22 mouse cellular contexts compared by ENCODE assay signal in the genomic region with DNA sequence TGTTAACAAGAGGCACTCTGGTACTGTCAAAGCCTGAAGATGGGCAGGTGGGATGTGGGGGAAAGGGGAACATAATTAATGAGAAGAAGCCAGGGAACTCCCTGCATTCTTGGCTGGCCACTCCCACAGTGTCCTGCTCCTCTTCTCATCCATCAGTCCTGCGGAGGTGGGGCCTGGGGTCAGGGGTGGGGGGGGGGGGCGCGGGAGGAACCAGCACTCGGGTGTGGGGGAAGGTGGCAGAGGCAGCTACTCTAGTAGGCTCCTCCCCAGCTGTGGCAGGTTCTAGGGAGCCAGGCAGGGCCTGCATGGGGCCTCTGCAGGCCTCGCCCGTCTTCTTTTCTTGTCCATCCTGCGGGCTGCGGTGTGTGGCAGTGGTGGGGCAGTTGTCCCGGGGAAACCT. TPM values are rescaled to one million over a fixed set of nuclear protein-coding genes. Genes with fewer than 3 reads are reported as not detected.
A peak's percentile ranks its signal among the peaks of the same experiment; 100 is the strongest.
DNase-seq lines count a peak whose midpoint lies in the region; ATAC-seq lines count a peak whose summit lies in the region.
"Had no signal": no experiment of that assay in that cellular context is flagged by ENCODE, and none has a peak within 500 bp of the region (broad histone marks: within the 10 kb centered on the region; RNA-seq: fewer than 3 reads in every experiment).

No protein-coding gene starts in this region.

- 51% methylated on average over 5 of the region's 9 CpGs for WGBS in heart, embryonic 16.5 days
- WGBS in kidney, embryonic 15.5 days: 69% methylated on average over 6 of the region's 9 CpGs
- 64% methylated on average over 9 of the region's 9 CpGs for WGBS in midbrain, embryonic 13.5 days
- 74% methylated on average over 9 of the region's 9 CpGs for WGBS in midbrain, embryonic 16.5 days

- H3K9me3 ChIP-seq in heart, embryonic 16.5 days (replicated peaks; ENCODE audit: control insufficient read depth, low read length): no peaks in the 10 kb centered on the region
- H3K9me3 ChIP-seq in kidney, embryonic 15.5 days (replicated peaks): no peaks in the 10 kb centered on the region
- no peaks in the 10 kb centered on the region for H3K9me3 ChIP-seq in midbrain, embryonic 13.5 days
- H3K9me3 ChIP-seq in midbrain, embryonic 16.5 days (replicated peaks; ENCODE audit: control insufficient read depth, low read length, poor library complexity, severe bottlenecking): no peaks in the 10 kb centered on the region
- H3K9me3 ChIP-seq: embryonic facial prominence, embryonic 10.5 days; hindbrain, embryonic 10.5 days; intestine, embryonic 15.5 days had no signal

- intact Hi-C loops in heart, postnatal 10 days (cut with DNase I): no loop called here

- no peaks in the 10 kb centered on the region for H3K27me3 ChIP-seq in heart, embryonic 16.5 days (ENCODE audit: control insufficient read depth, insufficient read depth, low read length)
- H3K27me3 ChIP-seq in kidney, embryonic 15.5 days: no peaks in the 10 kb centered on the region
- H3K27me3 ChIP-seq in midbrain, embryonic 13.5 days: no peaks in the 10 kb centered on the region
- H3K27me3 ChIP-seq in midbrain, embryonic 16.5 days (ENCODE audit: control insufficient read depth, insufficient read depth, low read depth, low read length): no peaks in the 10 kb centered on the region
- H3K27me3 ChIP-seq: intestine, embryonic 15.5 days had no signal

- peak; percentile 5 for DNase-seq in embryo, embryonic 10 days (ENCODE audit: low spot score)
- no peak for DNase-seq in embryo, embryonic 10.5 days (ENCODE audit: low spot score)
- DNase-seq in heart, postnatal 10 days: no peak
- DNase-seq in kidney, adult 11 months: no peak
- DNase-seq: adrenal gland, postnatal 14 days; B cell, adult 2 months; cerebellum, adult 11-12 months; cerebellum, adult 9-10 months; cerebellum, postnatal 25 days; gastrocnemius, postnatal 10 days had no signal

- H3K9ac ChIP-seq in heart, embryonic 16.5 days (ENCODE audit: low read length): no peak overlapping the region
- H3K9ac ChIP-seq in kidney, embryonic 15.5 days: no peak overlapping the region
- H3K9ac ChIP-seq in midbrain, embryonic 13.5 days (replicated peaks): no peak overlapping the region
- no peak overlapping the region for H3K9ac ChIP-seq in midbrain, embryonic 16.5 days (ENCODE audit: low read depth, low read length)
- H3K9ac ChIP-seq: intestine, embryonic 15.5 days had no signal

- ATAC-seq in heart, embryonic 16.5 days (replicated peaks; ENCODE audit: extremely low read depth, insufficient read depth, low FRiP score): 0 out of 2 replicates have a peak, but pooled peaks have one; percentile 23
- ATAC-seq in kidney, embryonic 15.5 days (replicated peaks; ENCODE audit: low FRiP score): peak; percentile 74; the same call in 1 of the 2 replicates
- peak; percentile 43; the same call in 1 of the 2 replicates for ATAC-seq in midbrain, embryonic 13.5 days
- ATAC-seq in midbrain, embryonic 16.5 days: no peak
- ATAC-seq: activated CD4-positive, CD25-positive, alpha-beta regulatory T cell, adult 4 months; CD4-positive, CD25-positive, alpha-beta regulatory T cell, adult 4 months; forebrain, embryonic 14.5 days; intestine, embryonic 15.5 days; Patski had no signal

- no peak overlapping the region for H3K4me3 ChIP-seq in heart, embryonic 16.5 days (ENCODE audit: low read length)
- no peak overlapping the region for H3K4me3 ChIP-seq in kidney, embryonic 15.5 days (replicated peaks)
- H3K4me3 ChIP-seq in midbrain, embryonic 13.5 days (replicated peaks): no peak overlapping the region
- H3K4me3 ChIP-seq in midbrain, embryonic 16.5 days (ENCODE audit: low read depth, low read length): no peak overlapping the region
- H3K4me3 ChIP-seq: embryonic facial prominence, embryonic 10.5 days; hindbrain, embryonic 10.5 days; intestine, embryonic 15.5 days had no signal

- no peaks in the 10 kb centered on the region; the same call in 1 of the 2 replicates for H3K4me1 ChIP-seq in heart, embryonic 16.5 days (ENCODE audit: control insufficient read depth, insufficient read depth, low read length)
- no peaks in the 10 kb centered on the region for H3K4me1 ChIP-seq in kidney, embryonic 15.5 days
- peaks cover 10% of the 10 kb centered on the region for H3K4me1 ChIP-seq in midbrain, embryonic 13.5 days (replicated peaks)
- 0 out of 2 replicates have a peak, but pooled peaks cover 9% of the 10 kb centered on the region for H3K4me1 ChIP-seq in midbrain, embryonic 16.5 days (ENCODE audit: control insufficient read depth, insufficient read depth, low read length)
- H3K4me1 ChIP-seq: embryonic facial prominence, embryonic 10.5 days; intestine, embryonic 15.5 days had no signal

- H3K27ac ChIP-seq in heart, embryonic 16.5 days (ENCODE audit: low read length): no peak overlapping the region
- H3K27ac ChIP-seq in kidney, embryonic 15.5 days: no peak overlapping the region
- no peak overlapping the region for H3K27ac ChIP-seq in midbrain, embryonic 13.5 days
- no peak overlapping the region for H3K27ac ChIP-seq in midbrain, embryonic 16.5 days (ENCODE audit: low read length)
- H3K27ac ChIP-seq: embryonic facial prominence, embryonic 10.5 days; hindbrain, embryonic 10.5 days; intestine, embryonic 15.5 days had no signal

- no peak overlapping the region for H3K4me2 ChIP-seq in heart, embryonic 16.5 days (ENCODE audit: low read depth, low read length)
- no peak overlapping the region for H3K4me2 ChIP-seq in kidney, embryonic 15.5 days
- no peak overlapping the region for H3K4me2 ChIP-seq in midbrain, embryonic 13.5 days (replicated peaks)
- H3K4me2 ChIP-seq in midbrain, embryonic 16.5 days (ENCODE audit: low read length): no peak overlapping the region
- H3K4me2 ChIP-seq: intestine, embryonic 15.5 days had no signal

- H3K36me3 ChIP-seq in heart, embryonic 16.5 days (ENCODE audit: control insufficient read depth, insufficient read depth): no peaks in the 10 kb centered on the region
- H3K36me3 ChIP-seq in kidney, embryonic 15.5 days: no peaks in the 10 kb centered on the region
- H3K36me3 ChIP-seq in midbrain, embryonic 13.5 days: no peaks in the 10 kb centered on the region
- H3K36me3 ChIP-seq in midbrain, embryonic 16.5 days (ENCODE audit: control insufficient read depth, insufficient read depth, low read length): no peaks in the 10 kb centered on the region
- H3K36me3 ChIP-seq: embryonic facial prominence, embryonic 10.5 days; hindbrain, embryonic 10.5 days; intestine, embryonic 15.5 days had no signal

RNA-seq across cellular contexts. Expression of a gene that starts 30.7 kb away (rescaled TPM):
- polyA plus RNA-seq in heart, embryonic 16.5 days (2015; fragmentation: Nextera tagmentation; extraction: Ambion mirVana): 0.42 TPM in 1 of 2 replicates, not detected in the other
- total RNA-seq in heart, postnatal 10 days (2021): not detected
- polyA plus RNA-seq in kidney, embryonic 15.5 days (2015; fragmentation: Nextera tagmentation; extraction: Ambion mirVana): 0.95 and 0.99 TPM in 2 replicates
- 9.5 and 17.1 TPM in 2 replicates for polyA plus RNA-seq in midbrain, embryonic 13.5 days (2015; fragmentation: Nextera tagmentation; extraction: Ambion mirVana)
- 19.4 and 22.3 TPM in 2 replicates for polyA plus RNA-seq in midbrain, embryonic 16.5 days (2015; fragmentation: Nextera tagmentation; extraction: Ambion mirVana)
- total RNA-seq: adrenal gland, postnatal 14 days; heart, postnatal 25 days had no signal
- polyA plus RNA-seq: CD4-positive, CD25-positive, alpha-beta regulatory T cell, adult 4 months had no signal

RNA-seq across cellular contexts. Expression of a gene that starts 36.9 kb away (rescaled TPM):
- 18.4 and 23.1 TPM in 2 replicates for polyA plus RNA-seq in heart, embryonic 16.5 days (2015; fragmentation: Nextera tagmentation; extraction: Ambion mirVana)
- total RNA-seq in heart, postnatal 10 days (2021): 10 to 100 TPM; 10.3 to 12.1 TPM
- polyA plus RNA-seq in kidney, embryonic 15.5 days (2015; fragmentation: Nextera tagmentation; extraction: Ambion mirVana): 18.9 and 19.3 TPM in 2 replicates
- polyA plus RNA-seq in midbrain, embryonic 13.5 days (2015; fragmentation: Nextera tagmentation; extraction: Ambion mirVana): 423 and 503 TPM in 2 replicates
- polyA plus RNA-seq in midbrain, embryonic 16.5 days (2015; fragmentation: Nextera tagmentation; extraction: Ambion mirVana): 649 and 676 TPM in 2 replicates
- polyA plus RNA-seq: CD4-positive, CD25-positive, alpha-beta regulatory T cell, adult 4 months; Patski had no signal

Comparison
In these comparisons a context has a peak if more than half of its experiments do, and no peak if none do; other contexts are left out.
1. RNA of a gene that starts 36.9 kb away (polyA plus RNA-seq): 649 to 676 TPM in midbrain, embryonic 16.5 days and 423 to 503 TPM in midbrain, embryonic 13.5 days; 18.4 to 23.1 TPM in heart, embryonic 16.5 days and 18.9 to 19.3 TPM in kidney, embryonic 15.5 days; every median in the first group is over 10 times any median in the second.